In the genomic region with DNA sequence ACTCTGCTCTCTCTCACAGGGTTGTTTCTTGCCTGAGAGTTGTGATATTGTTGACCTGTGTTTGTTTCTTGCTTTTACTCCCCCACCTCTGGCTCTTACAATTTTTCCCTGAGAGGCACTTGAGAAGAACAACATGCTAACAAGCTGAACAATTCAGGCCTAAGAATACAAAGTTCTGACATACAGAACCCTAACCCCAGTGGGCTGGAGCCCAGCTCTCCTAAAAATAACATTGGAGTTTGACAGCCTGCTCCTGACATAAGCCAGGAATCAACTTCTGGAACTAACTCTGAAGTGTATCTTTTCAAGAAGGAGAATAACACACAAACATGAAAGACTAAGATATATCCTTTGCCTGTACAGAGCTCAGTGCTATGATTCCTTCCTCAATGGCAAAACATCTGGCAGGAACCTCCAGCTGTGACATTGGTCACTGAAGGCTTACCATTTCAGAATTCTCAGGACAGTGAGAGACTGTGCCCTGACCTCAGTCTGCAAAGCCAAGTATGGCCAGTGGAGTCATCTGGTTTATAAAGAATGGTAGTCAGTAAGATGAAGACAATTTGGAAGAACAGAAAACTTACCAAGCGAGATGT, we compare ENCODE assay signal across 18 mouse cellular contexts.
DNase-seq lines count a peak whose midpoint lies in the region; ATAC-seq and TF ChIP-seq lines count a peak whose summit lies in the region.
"Had no signal": no experiment of that assay in that cellular context is flagged by ENCODE, and none has a peak within 500 bp of the region (broad histone marks: within the 10 kb centered on the region; RNA-seq: fewer than 3 reads in every experiment).

No protein-coding gene starts in this region.

- TF ChIP-seq EP300 in heart, adult 2 months (IDR thresholded peaks at IDR 0.05; ENCODE audit: insufficient read depth, low read depth, low read length): no peak

- no peaks in the 10 kb centered on the region for H3K4me1 ChIP-seq in kidney, embryonic 16.5 days (ENCODE audit: insufficient read depth, low read length)
- peaks cover 2% of the 10 kb centered on the region for H3K4me1 ChIP-seq in heart, adult 2 months (ENCODE audit: control insufficient read depth, insufficient read depth, low read length)
- H3K4me1 ChIP-seq in forebrain, embryonic 11.5 days (replicated peaks; ENCODE audit: control insufficient read depth, insufficient read depth, low read length): no peaks in the 10 kb centered on the region
- H3K4me1 ChIP-seq: forebrain, embryonic 13.5 days had no signal

- 0 out of 2 replicates have a peak overlapping the region, but pooled peaks have one; percentile 44 for H3K27ac ChIP-seq in kidney, embryonic 16.5 days (ENCODE audit: low read length)
- peak overlapping the region; percentile 51 for H3K27ac ChIP-seq in heart, adult 2 months
- H3K27ac ChIP-seq in forebrain, embryonic 11.5 days (ENCODE audit: low read depth, low read length): no peak overlapping the region
- H3K27ac ChIP-seq: forebrain, embryonic 13.5 days; layer of hippocampus, adult 2 months had no signal

- no peak overlapping the region for H3K4me2 ChIP-seq in kidney, embryonic 16.5 days (replicated peaks; ENCODE audit: low read depth, low read length)
- no peak overlapping the region for H3K4me2 ChIP-seq in forebrain, embryonic 11.5 days (ENCODE audit: low read depth, low read length, severe bottlenecking)
- H3K4me2 ChIP-seq: forebrain, embryonic 13.5 days; midbrain, embryonic 11.5 days had no signal

- intact Hi-C loops in heart, adult 2 months (cut with DNase I): no loop called here
- intact Hi-C loops in heart, postnatal 10 days (cut with DNase I): no loop called here

- peak; percentile 35; the same call in 1 of the 2 replicates for ATAC-seq in kidney, embryonic 16.5 days (ENCODE audit: low FRiP score, low TSS enrichment)
- no peak for ATAC-seq in forebrain, embryonic 11.5 days (replicated peaks; ENCODE audit: low FRiP score)
- ATAC-seq: forebrain, embryonic 13.5 days; hindbrain, embryonic 16.5 days had no signal

- no peaks in the 10 kb centered on the region for H3K9me3 ChIP-seq in kidney, embryonic 16.5 days (ENCODE audit: low read length)
- no peaks in the 10 kb centered on the region for H3K9me3 ChIP-seq in forebrain, embryonic 11.5 days (ENCODE audit: control insufficient read depth, low read length)
- H3K9me3 ChIP-seq: forebrain, embryonic 13.5 days had no signal

- TF ChIP-seq CTCF in heart, adult 2 months (IDR thresholded peaks at IDR 0.05): no peak

- no peaks in the 10 kb centered on the region for H3K79me2 ChIP-seq in heart, adult 2 months (replicated peaks; ENCODE audit: control insufficient read depth, insufficient read depth, low read length)

- no peak for TF ChIP-seq POLR2A in heart, adult 2 months (IDR thresholded peaks at IDR 0.05; ENCODE audit: insufficient read depth, low read depth, low read length)

- H3K27me3 ChIP-seq in kidney, embryonic 16.5 days (ENCODE audit: insufficient read depth, low read length): no peaks in the 10 kb centered on the region
- H3K27me3 ChIP-seq in heart, adult 2 months (ENCODE audit: control insufficient read depth, insufficient read depth, low read length): no peaks in the 10 kb centered on the region
- H3K27me3 ChIP-seq in forebrain, embryonic 11.5 days (ENCODE audit: control insufficient read depth, insufficient read depth, low read length): no peaks in the 10 kb centered on the region
- H3K27me3 ChIP-seq: forebrain, embryonic 13.5 days had no signal

- WGBS in kidney, embryonic 16.5 days: 76% methylated on average over 1 of the region's 1 CpGs
- WGBS in heart, adult 2 months: 94% methylated on average over 1 of the region's 1 CpGs
- 80% methylated on average over 1 of the region's 1 CpGs for WGBS in forebrain, embryonic 11.5 days

- H3K9ac ChIP-seq in kidney, embryonic 16.5 days (replicated peaks; ENCODE audit: low read length): no peak overlapping the region
- H3K9ac ChIP-seq in heart, adult 2 months (ENCODE audit: low read depth, low read length): no peak overlapping the region
- H3K9ac ChIP-seq in forebrain, embryonic 11.5 days (ENCODE audit: low read length): no peak overlapping the region
- H3K9ac ChIP-seq: forebrain, embryonic 13.5 days had no signal

- no peak overlapping the region for H3K4me3 ChIP-seq in kidney, embryonic 16.5 days (ENCODE audit: low read length)
- no peak overlapping the region for H3K4me3 ChIP-seq in heart, adult 2 months
- H3K4me3 ChIP-seq in forebrain, embryonic 11.5 days (ENCODE audit: low read depth, low read length): no peak overlapping the region
- H3K4me3 ChIP-seq: forebrain, embryonic 13.5 days; layer of hippocampus, adult 2 months had no signal

- no peak for DNase-seq in kidney, adult 9 months
- DNase-seq in heart, adult 2 months: peak; percentile 25 to 59
- peak; percentile 75 to 80 for DNase-seq in heart, postnatal 10 days
- DNase-seq in lung, postnatal 36 days: peak; percentile 53
- no peak for DNase-seq in frontal cortex, adult 2 months (ENCODE audit: extremely low spot score in 1 of 2, low spot score in 1 of 2)
- DNase-seq in forebrain, embryonic 11.5 days (ENCODE audit: low spot score): no peak
- no peak for DNase-seq in left cerebral cortex, adult 9 months (ENCODE audit: low spot score in 2 of 2)
- DNase-seq: adrenal gland, postnatal 25 days; cerebellum, postnatal 25 days; gastrocnemius, postnatal 14 days; left cerebral cortex, postnatal 4 days; spleen, adult 18-20 months; thymus, adult 18-20 months had no signal

- H3K36me3 ChIP-seq in kidney, embryonic 16.5 days (ENCODE audit: insufficient read depth, low read length): no peaks in the 10 kb centered on the region
- H3K36me3 ChIP-seq in heart, adult 2 months (ENCODE audit: control insufficient read depth, insufficient read depth, low read length): no peaks in the 10 kb centered on the region
- no peaks in the 10 kb centered on the region for H3K36me3 ChIP-seq in forebrain, embryonic 11.5 days (ENCODE audit: control insufficient read depth, insufficient read depth, low read length)

Comparison
In these comparisons a context has a peak if more than half of its experiments do, and no peak if none do; other contexts are left out.
1. DNase-seq: peak in heart, adult 2 months (2 of 2), heart, postnatal 10 days (2 of 2) and lung, postnatal 36 days (single experiment); none in kidney, adult 9 months (single experiment), frontal cortex, adult 2 months (0 of 2), forebrain, embryonic 11.5 days (single experiment) and left cerebral cortex, adult 9 months (0 of 2).